Mouse (Mus musculus) C2C12 (cell line): ENCODE measurements around the gene Cse1l.

Experiments
- CEBPB ChIP-seq: IDR thresholded peaks from one replicate; pipeline ENCODE4 v1.6.1; 2011; ENCODE audit warnings: low read depth, mild to moderate bottlenecking, control low read depth, moderate library complexity
- CTCF ChIP-seq: IDR thresholded peaks from one replicate; pipeline ENCODE4 v1.5.1; 2011; ENCODE audit not compliant: control insufficient read depth, insufficient read depth, insufficient read length
- MAX ChIP-seq: IDR thresholded peaks from one replicate; pipeline ENCODE4 v1.6.1; 2011; ENCODE audit warnings: mild to moderate bottlenecking, control low read depth
- MYOD1 ChIP-seq: IDR thresholded peaks from one replicate; pipeline ENCODE4 v1.6.1; 2011; ENCODE audit warnings: low read depth; ENCODE audit not compliant: control insufficient read depth, insufficient read length

DNA sequence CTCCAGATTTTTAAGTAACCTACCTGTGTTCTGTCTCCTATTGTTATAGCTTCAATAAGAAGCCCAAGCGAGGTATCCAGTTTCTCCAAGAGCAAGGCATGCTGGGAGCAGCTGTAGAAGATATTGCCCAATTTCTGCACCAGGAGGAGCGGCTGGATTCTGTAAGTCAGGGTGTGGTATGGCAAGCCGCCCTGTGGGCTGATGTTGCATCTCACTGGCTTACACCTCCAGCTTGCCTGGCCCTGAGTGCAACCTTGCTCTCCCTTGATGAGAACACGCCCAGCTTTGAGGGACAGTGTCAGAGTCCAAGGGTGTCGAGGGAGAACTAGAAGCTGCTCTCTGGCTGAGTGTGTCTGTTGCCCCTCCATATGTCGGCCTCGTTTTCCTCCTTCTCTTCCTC is 46.6 kb upstream of the Cse1l start:
- no peak for TF ChIP-seq CTCF
- TF ChIP-seq CEBPB, result peak; percentile 37
- TF ChIP-seq MAX, result no peak
- TF ChIP-seq MYOD1, result no peak
